Mouse (Mus musculus) brown adipose tissue, adult 24 weeks (tissue): ENCODE results near the gene Ccdc167. TPM values are rescaled to one million over a fixed set of nuclear protein-coding genes. Genes with fewer than 3 reads are reported as not detected.
"Not testable (repeated sequence)": the region's sequence is repeated elsewhere in the genome, so short reads cannot be mapped to it uniquely, and the experiment has no call there.

ENCODE experiments used
- H3K27ac ChIP-seq: fragments of 200-500 bp; replicated peaks from 2 replicates; pipeline ENCODE4 v1.5.1; 2012; ENCODE audit warnings: low read depth, mild to moderate bottlenecking, low read length
- H3K4me1 ChIP-seq: fragments of 200-500 bp; 2 replicates; pipeline ENCODE4 v1.6.1; 2012; ENCODE audit warnings: low read length, mixed read lengths; ENCODE audit not compliant: control insufficient read depth, insufficient read depth, insufficient read length
- H3K4me3 ChIP-seq: fragments of 200-500 bp; 2 replicates; pipeline ENCODE4 v1.5.1; 2012; ENCODE audit warnings: low read depth, mild to moderate bottlenecking, low read length, moderate library complexity; ENCODE audit not compliant: insufficient read depth
- polyA plus RNA-seq: library from polyadenylated mRNA; stranded (reverse); fragments of >200 nt; gene quantifications from 2 replicates; pipeline ENCODE4 v1.2.4, GENCODE M21; 2012; ENCODE audit not compliant: missing spikeins, insufficient read depth, insufficient read length

Ccdc167 gene
- polyA plus RNA-seq, 1 experiment, result 14.6 TPM

DNA sequence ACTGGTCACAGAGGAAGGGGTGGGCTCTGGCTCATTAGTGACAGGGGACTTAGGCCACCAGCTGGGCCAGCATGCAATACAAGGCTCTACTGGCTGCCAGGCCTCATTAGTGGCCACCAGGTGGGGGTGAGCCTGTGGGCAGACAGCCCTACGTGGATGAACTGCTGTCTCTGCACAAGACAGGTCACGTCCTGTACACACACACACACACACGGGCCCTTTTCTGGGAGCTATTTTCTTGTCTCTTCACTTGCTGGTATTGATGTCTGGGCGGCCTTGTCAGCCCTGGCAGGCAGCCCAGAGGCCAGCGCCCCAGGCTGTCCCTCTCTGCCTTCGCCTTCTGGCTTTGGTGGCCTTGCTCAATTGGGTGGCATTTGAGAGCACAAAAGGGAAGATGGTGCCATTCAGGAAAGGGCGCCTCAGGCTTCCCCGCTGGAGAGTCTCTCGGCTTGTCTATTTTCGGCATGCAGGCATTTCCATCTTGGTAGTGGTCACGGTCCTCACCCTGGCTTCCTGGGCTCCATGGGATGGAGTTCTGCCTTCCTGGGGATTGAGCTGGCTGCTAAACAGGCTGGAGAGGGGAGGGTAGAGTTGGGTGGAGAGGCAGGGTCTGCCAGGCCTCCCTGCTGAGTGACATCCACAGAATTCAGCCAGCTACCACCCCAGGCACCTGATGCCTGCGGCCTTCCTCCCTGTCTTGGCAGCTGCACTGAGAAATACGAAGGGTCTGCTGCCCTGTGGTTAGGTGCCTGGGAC lies 13.8 kb upstream of the Ccdc167 start:
- H3K4me1 ChIP-seq, result no peaks in the 10 kb centered on the region
- H3K4me3 ChIP-seq, result no peak overlapping the region
- no peak overlapping the region for H3K27ac ChIP-seq

DNA sequence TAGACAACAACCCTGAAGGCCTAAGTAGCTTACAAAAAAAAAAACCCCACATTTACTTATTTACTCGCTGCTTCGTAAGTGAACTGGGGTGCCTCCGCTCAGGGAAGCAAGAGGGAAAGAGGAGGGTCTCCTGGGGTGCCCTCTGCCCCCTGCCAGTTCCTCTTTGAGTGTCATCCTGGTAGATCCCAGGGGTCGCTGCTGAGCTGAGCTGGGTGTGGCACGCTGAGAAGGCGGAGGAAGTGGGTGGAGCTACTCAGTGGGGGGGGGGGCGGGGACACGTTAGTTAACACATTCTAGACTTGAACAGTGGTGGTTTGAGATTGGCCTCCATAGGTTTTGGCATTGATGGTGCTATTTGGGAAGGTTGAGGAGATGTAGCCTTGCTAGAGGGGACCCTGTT lies 11.2 kb upstream of the Ccdc167 start:
- Histone ChIP-seq H3K27ac (no peak overlapping the region), H3K4me1 (no peaks in the 10 kb centered on the region), H3K4me3 (no peak overlapping the region)

DNA sequence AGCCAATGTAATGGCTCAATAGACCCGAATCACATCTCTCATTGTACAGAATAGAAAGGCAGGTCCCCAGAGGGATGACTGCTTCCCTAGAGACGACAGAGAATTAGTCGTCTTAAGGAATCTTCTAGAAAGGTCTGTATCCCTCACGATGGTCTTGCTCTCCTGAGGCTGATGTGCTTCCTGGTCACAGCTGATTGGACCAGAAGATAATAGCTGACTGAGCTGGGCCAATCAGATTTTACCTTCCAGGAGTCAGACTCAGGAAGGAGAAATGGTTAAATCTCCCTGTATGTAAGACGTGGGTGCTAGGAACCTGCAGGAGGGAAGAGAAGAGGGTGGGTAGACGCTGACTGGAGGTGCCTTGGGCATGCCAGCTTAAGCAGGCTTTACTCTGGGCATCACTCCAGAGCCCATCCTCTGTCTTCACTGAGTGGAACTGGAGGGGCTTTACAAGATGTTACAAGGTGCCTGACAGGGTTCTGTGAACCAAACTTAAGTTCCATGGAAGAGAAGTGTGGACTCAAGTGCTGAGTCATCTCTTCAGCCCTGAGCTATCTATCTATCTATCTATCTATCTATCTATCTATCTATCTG lies 8.3 kb upstream of the Ccdc167 start:
- H3K4me1 ChIP-seq, result no peaks in the 10 kb centered on the region
- no peak overlapping the region for H3K27ac ChIP-seq

DNA sequence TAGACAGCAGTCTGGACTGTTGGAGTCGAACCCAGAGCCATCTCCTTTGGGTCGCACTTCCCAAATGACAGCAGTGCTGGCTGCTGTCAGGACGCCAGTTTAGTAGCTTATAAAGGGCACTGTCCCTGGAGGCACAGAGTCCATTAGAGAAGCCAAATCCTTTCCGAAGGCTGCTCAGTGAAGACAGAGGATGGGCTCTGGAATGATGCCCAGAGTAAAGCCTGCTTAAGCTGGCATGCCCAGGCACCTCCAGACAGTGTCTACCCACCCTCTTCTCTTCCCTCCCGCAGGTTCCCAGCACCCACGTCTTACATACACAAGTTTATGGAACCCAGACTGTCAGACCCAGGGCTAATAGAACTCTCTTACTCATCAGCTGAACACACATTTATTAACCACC lies 7.8 kb upstream of the Ccdc167 start:
- Histone ChIP-seq H3K27ac (no peak overlapping the region), H3K4me3 (no peak overlapping the region), H3K4me1 (no peaks in the 10 kb centered on the region)

More for the DNA sequence above, 8.3 kb upstream of the Ccdc167 start:
- H3K4me3 ChIP-seq, result no peak overlapping the region

DNA sequence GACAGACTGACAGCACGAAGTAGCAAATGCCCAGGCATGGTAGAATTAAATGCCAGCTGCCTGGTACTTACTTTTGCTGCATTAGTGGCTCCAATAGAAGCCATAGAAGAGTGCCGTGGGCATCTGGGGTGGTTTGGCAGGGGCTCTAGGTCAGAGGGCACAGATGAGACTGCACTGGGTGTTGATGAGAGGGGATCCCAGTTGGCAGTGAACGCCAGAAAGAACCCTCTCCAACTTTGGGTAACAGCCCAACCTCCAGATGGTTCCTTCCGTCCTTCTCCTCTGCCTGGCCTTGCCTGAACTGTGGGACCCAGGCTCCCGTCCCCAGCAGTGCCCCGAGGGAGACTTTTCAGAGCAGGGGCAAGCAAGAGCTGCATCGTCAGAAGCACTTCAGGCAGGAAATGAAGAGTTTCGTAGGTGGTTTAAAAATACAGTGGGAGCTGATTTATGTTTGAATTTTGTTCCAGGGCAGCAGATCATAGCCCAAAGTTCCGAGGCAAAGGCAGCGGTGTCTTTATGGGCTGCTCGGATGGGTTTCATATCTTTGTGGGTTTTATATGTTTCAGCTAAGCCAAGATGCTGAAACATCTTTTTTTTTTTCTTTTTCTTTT lies 4.0 kb upstream of the Ccdc167 start:
- no peak overlapping the region for H3K4me3 ChIP-seq
- peaks cover 6% of the 10 kb centered on the region; the same call in 1 of the 2 replicates for H3K4me1 ChIP-seq
- no peak overlapping the region for H3K27ac ChIP-seq

DNA sequence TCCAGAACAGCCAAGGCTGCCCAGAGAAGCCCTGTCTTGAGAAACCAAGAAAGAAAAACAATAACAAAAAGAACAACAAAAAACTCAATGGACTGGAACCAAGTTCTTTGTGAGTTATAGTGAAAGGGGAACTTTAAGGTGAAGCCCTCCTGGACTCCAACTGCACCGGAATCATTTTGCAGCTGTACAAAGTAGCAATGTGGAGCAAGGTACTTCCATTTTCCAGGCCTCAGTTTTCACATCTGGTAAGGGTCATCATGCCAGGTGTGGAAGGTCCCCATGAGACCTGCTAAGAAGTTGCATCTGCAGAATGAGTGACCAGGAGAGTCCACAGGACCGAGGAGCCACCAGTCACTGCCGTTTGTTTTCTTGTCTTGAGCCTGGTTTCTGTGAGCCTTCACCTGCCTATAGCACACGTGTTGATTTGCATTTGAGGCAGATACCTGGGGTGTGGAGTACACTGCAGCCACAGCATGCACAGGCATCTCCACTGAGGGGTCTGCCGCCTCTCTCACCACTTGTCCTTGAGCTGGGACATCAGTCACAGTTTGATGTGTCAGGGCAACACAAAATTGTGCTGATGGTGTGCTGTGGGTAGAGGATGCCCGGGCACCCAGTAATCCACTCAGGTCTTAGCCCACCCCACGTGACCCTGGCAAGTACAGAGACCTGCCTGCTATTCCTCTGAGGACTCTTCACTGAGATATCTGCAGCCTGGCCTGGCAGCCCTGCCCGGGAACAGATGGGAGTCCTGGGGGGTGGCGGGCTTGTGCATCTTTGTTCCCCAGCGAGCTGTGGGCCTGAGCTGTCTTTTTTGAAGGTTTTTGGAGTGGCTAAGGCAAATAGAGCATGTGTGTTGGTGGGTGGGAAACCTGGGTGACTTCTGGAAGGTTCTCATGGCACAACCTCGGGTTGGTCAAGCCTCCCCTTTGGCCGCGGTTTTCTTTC lies 3.1 kb upstream of the Ccdc167 start:
- no peak overlapping the region for H3K4me3 ChIP-seq

DNA sequence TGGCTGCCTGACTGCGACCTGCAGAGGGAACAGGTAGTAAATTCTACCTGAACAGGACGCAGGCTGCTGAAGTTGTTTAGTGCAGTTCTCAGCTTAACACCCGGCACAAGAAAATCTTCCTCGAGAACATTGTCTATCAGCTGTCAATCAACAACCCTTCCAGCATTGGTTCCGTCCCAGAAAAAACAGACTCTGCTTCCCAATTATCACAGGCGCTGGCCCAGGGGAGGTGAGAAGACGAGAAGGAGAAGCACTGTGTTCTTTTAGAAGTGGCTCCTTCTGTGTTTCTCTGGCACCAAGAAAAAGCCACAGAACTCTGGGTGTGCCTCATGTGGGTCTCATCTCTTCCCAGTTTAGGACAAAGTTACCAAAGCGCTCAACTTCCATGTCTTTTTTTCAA lies 1.8 kb upstream of the Ccdc167 start:
- Histone ChIP-seq H3K4me3 (no peak overlapping the region), H3K4me1 (peaks cover 6% of the 10 kb centered on the region; the same call in 1 of the 2 replicates), H3K27ac (no peak overlapping the region)

More for the DNA sequence above, 3.1 kb upstream of the Ccdc167 start:
- H3K27ac ChIP-seq, result no peak overlapping the region
- peaks cover 6% of the 10 kb centered on the region; the same call in 1 of the 2 replicates for H3K4me1 ChIP-seq

DNA sequence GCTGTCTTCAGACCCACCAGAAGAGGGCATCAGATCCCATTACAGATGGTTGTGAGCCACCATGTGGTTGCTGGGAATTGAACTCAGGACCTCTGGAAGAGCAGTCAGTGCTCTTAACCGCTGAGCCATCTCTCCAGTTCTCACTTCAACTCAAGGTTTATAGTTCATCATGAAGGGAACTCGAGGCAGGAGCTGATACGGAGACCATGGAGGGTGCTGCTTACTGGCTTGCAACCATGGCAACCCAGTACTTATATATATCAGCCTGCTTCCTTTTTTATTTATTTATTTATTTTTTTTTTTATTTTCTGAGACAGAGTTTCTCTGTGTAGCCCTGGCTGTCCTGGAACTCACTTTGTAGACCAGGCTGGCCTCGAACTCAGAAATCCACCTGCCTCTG lies 3.1 kb downstream of the Ccdc167 start:
- peaks cover 10% of the 10 kb centered on the region for H3K4me1 ChIP-seq
- not testable (repeated sequence) for H3K27ac ChIP-seq, H3K4me3 ChIP-seq

DNA sequence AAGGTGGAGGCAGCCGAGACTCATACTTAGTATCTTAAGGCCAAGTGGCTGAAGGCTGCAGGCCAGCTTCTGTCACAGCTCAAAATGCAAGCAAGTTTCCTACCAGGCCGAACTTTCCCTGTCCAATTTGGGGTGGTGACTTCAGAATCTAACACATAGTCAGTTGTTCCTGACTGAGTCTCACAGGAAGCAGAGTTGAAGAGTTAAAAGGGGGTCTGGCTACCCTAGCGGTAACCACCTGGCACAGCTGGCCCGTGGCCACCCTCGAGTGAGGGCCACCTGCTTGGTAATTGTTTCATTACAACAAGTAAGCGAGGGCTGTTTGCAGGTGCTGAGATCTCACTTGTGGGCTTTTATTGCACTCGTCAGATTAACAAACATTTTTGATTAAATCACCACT lies 4.3 kb downstream of the Ccdc167 start:
- Histone ChIP-seq H3K4me1 (peaks cover 10% of the 10 kb centered on the region), H3K4me3 (no peak overlapping the region), H3K27ac (no peak overlapping the region)

DNA sequence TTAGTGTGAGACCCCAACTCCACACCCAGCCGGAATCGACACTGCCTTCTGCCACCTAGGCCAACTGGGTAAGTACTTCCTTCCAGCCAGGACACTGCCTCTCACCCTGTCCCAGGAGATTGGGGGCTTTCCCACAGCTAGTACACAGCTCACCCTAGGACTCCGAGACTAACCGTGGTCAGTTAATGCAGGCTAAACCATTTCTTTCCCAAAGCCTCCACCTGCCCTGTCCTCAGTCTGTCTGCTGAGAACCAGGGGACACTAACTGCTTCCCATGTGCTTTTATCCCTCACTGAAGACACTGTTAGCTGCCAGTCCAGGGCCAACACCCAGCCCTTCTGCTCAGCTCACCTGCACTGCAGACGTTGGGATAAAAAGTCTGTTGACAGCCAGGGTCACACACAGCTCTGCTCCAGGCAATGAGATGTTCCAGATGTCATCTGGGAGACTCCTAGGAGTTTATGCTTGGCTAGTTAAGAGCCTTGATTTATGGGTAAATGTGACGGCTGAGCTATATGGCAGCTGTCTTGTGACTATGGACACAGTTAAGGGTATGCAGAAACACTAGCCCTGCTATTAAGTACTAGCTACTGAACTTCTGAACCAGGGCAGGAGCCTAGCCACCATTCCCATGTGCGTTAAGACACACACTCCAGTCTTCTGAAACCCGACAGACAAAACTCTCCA lies 5.0 kb downstream of the Ccdc167 start:
- peaks cover 8% of the 10 kb centered on the region for H3K4me1 ChIP-seq
- H3K27ac ChIP-seq, result no peak overlapping the region
- no peak overlapping the region for H3K4me3 ChIP-seq

DNA sequence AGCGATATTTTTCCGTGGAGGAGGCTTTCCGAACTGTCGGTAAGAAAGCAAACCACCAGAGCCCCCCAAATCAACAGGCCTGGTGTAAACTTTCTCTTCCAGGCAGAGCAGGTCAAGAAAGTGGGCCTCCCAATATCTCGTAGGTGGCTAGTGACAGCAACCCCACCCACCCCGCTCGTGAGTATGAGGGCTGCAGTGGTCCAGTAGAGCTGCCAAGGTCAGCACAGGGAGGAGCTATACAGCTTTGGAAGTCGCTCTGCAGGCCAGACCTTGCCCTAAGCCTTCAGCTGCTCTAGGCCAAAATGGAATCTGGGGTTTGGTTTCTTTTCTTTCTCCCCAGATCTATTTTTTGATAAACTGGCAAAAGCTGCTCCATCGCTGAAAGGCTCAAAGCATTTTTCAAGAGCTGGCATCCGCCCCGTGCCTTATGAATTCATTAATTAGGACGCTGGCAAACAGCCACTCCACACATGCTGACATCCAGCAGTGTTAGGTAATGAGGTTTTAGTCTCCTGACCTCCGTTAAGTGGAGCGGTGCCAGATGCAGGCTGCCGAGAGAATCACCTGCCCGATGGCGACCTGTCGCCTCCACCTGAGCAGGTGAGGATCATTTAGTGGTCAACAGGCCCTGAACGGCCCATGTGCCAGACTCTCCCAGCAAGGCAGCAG lies 5.6 kb downstream of the Ccdc167 start:
- Histone ChIP-seq H3K4me3 (no peak overlapping the region), H3K27ac (no peak overlapping the region), H3K4me1 (peaks cover 8% of the 10 kb centered on the region)

DNA sequence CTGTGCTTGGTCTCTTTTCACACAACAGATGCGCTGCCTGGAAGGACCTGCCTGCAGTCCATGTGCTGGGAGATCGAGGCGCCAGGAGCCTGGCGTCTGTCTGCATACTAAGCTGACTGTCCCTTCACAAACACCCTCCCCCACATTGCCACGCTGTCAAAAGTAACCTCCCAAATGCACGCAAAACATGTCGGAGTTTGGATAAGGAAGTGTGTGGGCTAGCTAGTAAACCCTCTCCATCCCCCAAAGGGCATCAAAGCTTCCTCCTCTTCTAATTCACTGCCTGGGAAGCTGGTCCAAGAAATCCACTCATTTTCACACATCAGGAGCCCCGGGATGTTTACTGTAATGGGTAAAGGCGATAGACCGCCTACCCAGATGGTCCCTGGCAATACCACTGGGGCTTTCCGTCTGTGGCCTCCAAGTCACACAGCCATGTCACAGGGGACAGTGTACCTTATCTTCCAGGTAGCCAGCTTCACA lies 6.2 kb downstream of the Ccdc167 start:
- H3K27ac ChIP-seq, result no peak overlapping the region
- no peak overlapping the region for H3K4me3 ChIP-seq
- H3K4me1 ChIP-seq, result peaks cover 4% of the 10 kb centered on the region

DNA sequence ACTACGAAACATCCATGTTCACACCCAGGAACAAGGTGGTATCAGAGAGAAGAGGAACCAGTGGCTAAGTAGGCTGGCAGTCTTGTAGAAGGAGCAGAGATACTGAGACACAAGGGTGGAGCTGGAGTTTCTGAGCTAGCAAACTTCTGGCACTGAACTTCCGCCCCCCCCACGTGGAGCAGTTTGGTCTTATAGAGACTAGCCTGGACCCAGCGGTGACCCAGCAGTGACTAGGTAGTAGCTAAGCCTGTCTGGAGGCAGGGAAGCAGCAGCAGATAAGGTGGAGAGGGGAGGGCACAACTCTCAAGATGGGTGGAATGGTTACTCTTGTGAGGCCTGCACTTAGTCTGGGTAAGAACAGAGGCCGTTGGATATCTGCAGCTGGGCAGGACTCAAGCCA lies 8.1 kb downstream of the Ccdc167 start:
- Histone ChIP-seq H3K4me1 (peaks cover 4% of the 10 kb centered on the region), H3K4me3 (no peak overlapping the region)

DNA sequence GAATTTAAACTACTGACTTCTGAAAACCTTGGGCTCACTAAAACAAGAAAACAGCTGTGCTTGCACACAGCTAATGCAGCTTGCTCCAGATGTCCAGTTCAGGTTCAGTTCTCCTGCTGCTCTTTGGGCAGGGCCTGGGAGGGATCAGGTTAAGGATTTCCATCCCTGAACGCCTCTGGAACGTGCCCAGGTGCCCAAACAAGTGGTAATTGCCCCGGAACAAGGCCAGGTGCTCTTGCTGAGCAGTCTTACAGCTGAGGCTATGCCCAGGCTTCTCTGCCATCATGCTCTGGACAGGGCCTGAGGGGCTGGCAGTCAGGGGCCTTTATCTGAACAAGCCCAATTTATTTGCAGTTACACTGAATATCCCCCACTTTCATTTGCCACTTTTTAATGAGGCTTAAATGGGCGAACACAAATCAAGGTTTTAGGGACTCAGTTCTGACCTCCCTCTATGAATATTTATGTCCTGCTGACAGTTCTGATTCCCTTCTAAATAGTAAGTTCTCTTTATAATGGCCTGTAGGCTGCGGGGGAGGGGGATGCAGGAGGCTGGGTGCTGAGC lies 9.8 kb downstream of the Ccdc167 start:
- Histone ChIP-seq H3K4me1 (peaks cover 4% of the 10 kb centered on the region), H3K27ac (no peak overlapping the region), H3K4me3 (no peak overlapping the region)

More for the DNA sequence above, 8.1 kb downstream of the Ccdc167 start:
- no peak overlapping the region for H3K27ac ChIP-seq
